Mouse (Mus musculus) ovary, adult 18-20 months (tissue): ENCODE measurements around the gene Mrpl58.

Experiments used
- DNase-seq: peaks from one replicate; pipeline ENCODE4 v3.0.0; 2022; ENCODE audit warnings: low spot score, mixed read lengths

Gene Mrpl58

GRCm38 (mm10) chr11:115403338-115404124, at the start of gene Mrpl58:
Mrpl58 (plus strand) TSS chr11:115403752.
- DNase-seq = peak; percentile 67

GRCm38 (mm10) chr11:115354183-115354582, 49.4 kb upstream of the Mrpl58 start:
- DNase-seq = peak; percentile 40

GRCm38 (mm10) chr11:115358468-115358867, 45.1 kb upstream of the Mrpl58 start:
- DNase-seq = no peak

- no peak for DNase-seq
Observed at GRCm38 (mm10) chr11:115359293-115359692, 44.3 kb upstream of the Mrpl58 start.

- no peak for DNase-seq
Observed at GRCm38 (mm10) chr11:115359726-115360125, 43.8 kb upstream of the Mrpl58 start.

GRCm38 (mm10) chr11:115364136-115364535, 39.4 kb upstream of the Mrpl58 start:
- DNase-seq = no peak

GRCm38 (mm10) chr11:115366039-115366705, 37.4 kb upstream of the Mrpl58 start:
- no peak for DNase-seq

- no peak for DNase-seq
Observed at GRCm38 (mm10) chr11:115366706-115367394, 36.7 kb upstream of the Mrpl58 start.

GRCm38 (mm10) chr11:115367395-115367944, 36.1 kb upstream of the Mrpl58 start, which contains the start of gene Hid1:
Hid1 (minus strand) TSS chr11:115367756.
- DNase-seq = peak; percentile 68

- DNase-seq = no peak
Observed at GRCm38 (mm10) chr11:115370368-115370767, 33.2 kb upstream of the Mrpl58 start.

GRCm38 (mm10) chr11:115371354-115371753, 32.2 kb upstream of the Mrpl58 start:
- DNase-seq = no peak

- DNase-seq = no peak
Observed at GRCm38 (mm10) chr11:115372015-115372414, 31.5 kb upstream of the Mrpl58 start.

GRCm38 (mm10) chr11:115372737-115373136, 30.8 kb upstream of the Mrpl58 start:
- DNase-seq = no peak

- peak; percentile 41 for DNase-seq
Observed at GRCm38 (mm10) chr11:115373805-115374694, 29.5 kb upstream of the Mrpl58 start.

GRCm38 (mm10) chr11:115374695-115375425, 28.7 kb upstream of the Mrpl58 start:
- no peak for DNase-seq

- DNase-seq = no peak
Observed at GRCm38 (mm10) chr11:115376722-115377121, 26.8 kb upstream of the Mrpl58 start.

- no peak for DNase-seq
Observed at GRCm38 (mm10) chr11:115377254-115377653, 26.3 kb upstream of the Mrpl58 start.

- DNase-seq = no peak
Observed at GRCm38 (mm10) chr11:115377854-115378253, 25.7 kb upstream of the Mrpl58 start.

- no peak for DNase-seq
Observed at GRCm38 (mm10) chr11:115381276-115381675, 22.3 kb upstream of the Mrpl58 start.

- DNase-seq = peak; percentile 91
Observed at GRCm38 (mm10) chr11:115381743-115382539, 21.6 kb upstream of the Mrpl58 start, which contains the start of gene Cdr2l. Cdr2l (plus strand) TSS chr11:115381916.
